Mouse (Mus musculus) E14TG2a.4 (cell line): ENCODE results near the gene Cacna1a.

Experiments used
- H3K27me3 ChIP-seq: 2 replicates; pipeline ENCODE4 v1.6.1; 2014; ENCODE audit warnings: low read length, control low read depth; ENCODE audit not compliant: insufficient read depth
- H3K36me3 ChIP-seq: 2 replicates; pipeline ENCODE4 v1.6.1; 2014; ENCODE audit warnings: low read length, control low read depth; ENCODE audit not compliant: insufficient read depth
- H3K4me1 ChIP-seq: replicated peaks from 2 replicates; pipeline ENCODE4 v1.6.1; 2014; ENCODE audit warnings: low read depth, low read length, control low read depth
- H3K4me3 ChIP-seq: replicated peaks from 2 replicates; pipeline ENCODE4 v1.5.1; 2014; ENCODE audit warnings: mild to moderate bottlenecking, low read length
- H3K9me3 ChIP-seq: 2 replicates; pipeline ENCODE4 v1.6.1; 2014; ENCODE audit warnings: low read length, control low read depth
- CTCF ChIP-seq: conservative IDR thresholded peaks from 2 replicates; pipeline ENCODE4 v1.5.1; 2014; ENCODE audit warnings: low read length
- NANOG ChIP-seq: IDR thresholded peaks from 2 replicates; pipeline ENCODE4 v1.6.1; 2014; ENCODE audit warnings: borderline replicate concordance, low read length, mixed read lengths
- POU5F1 ChIP-seq: IDR thresholded peaks from 2 replicates; pipeline ENCODE4 v1.6.1; 2014; ENCODE audit warnings: low read length, borderline replicate concordance

Cacna1a gene

DNA sequence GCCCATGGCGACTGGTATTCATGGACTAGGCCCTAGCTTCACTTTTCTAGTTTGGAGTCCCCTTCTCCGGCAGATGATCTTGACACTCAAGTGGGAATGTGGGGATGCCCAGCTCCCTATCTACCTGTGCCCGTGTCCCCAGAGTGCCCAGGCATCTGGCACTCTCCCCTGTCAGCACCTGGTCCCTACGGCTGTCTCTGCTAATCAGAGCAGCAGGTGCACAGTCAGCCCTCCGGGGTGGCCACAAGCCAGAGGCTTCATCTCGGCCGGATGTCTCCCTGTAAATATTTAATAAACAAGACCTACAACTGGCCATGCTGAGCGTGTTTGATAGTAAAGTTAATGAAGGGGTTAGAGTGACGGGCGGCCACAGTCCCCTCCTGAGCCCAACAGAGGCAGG lies 47.1 kb downstream of the Cacna1a start:
- Histone ChIP-seq H3K36me3 (peaks cover 24% of the 10 kb centered on the region), H3K9me3 (no peaks in the 10 kb centered on the region), H3K4me1 (peaks cover 16% of the 10 kb centered on the region), H3K4me3 (no peak overlapping the region), H3K27me3 (no peaks in the 10 kb centered on the region)
- TF ChIP-seq CTCF (no peak), POU5F1 (no peak), NANOG (no peak)

DNA sequence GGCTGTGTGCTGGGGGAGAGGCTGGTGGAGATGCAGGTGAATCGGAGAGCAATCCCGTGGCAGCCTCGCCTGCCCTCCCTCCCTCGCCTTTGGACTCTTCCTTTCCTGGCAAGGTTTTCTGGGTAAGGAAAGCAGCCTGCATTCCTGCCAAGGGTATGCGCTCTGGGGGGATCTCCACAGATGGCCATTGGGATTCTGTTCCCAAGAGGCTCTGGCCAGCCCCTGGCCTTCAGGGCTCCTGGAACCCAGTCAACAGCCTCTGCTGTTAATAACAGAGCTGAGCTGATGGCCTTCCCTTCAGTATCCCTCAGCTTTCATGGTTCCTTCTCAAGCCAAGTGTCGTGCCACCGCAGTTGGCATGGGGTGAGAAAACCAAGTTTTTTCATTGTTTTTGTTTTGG lies 51.6 kb downstream of the Cacna1a start:
- no peaks in the 10 kb centered on the region for H3K9me3 ChIP-seq
- peaks cover 15% of the 10 kb centered on the region for H3K36me3 ChIP-seq
- no peak overlapping the region for H3K4me3 ChIP-seq
- no peaks in the 10 kb centered on the region for H3K27me3 ChIP-seq
- H3K4me1 ChIP-seq, result peaks cover 8% of the 10 kb centered on the region
- TF ChIP-seq CTCF, result no peak
- TF ChIP-seq POU5F1, result no peak
- no peak for TF ChIP-seq NANOG

DNA sequence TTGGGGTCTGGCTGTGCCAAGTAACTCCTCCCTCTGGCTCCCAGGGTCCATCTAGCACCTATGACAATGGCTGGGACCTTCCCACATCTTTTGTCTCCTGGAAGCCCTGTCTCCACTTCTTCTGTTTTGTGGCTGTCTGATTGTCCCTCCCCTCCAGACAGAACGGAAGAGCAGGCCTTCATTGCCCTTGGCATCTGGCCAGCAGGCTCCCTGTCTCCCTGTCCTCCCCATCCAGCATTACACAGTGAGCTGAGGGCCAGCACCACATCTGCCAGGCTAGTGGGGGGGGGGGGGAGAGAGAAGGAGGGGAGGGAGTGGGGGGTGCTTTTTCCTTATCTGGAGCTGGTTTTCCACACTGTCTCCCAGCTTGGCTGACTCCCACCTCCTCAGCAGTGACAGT lies 53.8 kb downstream of the Cacna1a start:
- no peak overlapping the region for H3K4me3 ChIP-seq
- H3K4me1 ChIP-seq, result peaks cover 5% of the 10 kb centered on the region
- H3K27me3 ChIP-seq, result no peaks in the 10 kb centered on the region
- TF ChIP-seq CTCF, result no peak
- TF ChIP-seq POU5F1, result no peak
- no peaks in the 10 kb centered on the region for H3K9me3 ChIP-seq
- H3K36me3 ChIP-seq, result peaks cover 35% of the 10 kb centered on the region

DNA sequence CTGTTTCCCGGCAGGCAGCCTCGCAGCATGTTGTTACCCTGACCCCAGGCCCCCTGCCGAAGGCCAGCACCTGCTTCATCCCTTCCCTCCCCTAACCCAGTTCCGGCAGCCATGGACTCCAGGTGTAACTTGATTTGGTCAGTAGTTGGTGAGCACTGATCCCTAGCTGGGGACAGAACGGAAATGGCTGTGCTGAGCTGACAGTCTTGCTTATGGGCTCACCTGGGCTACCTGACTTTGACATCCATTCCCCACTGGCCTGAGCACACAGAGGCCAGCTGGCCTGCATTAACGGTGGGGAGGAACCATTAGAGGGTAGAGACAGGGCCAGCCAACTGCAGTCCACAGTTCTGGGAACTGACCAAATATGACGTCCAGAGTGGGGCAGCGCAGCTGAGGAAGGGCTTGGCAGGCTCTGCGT lies 58.3 kb downstream of the Cacna1a start:
- no peak overlapping the region for H3K4me3 ChIP-seq

DNA sequence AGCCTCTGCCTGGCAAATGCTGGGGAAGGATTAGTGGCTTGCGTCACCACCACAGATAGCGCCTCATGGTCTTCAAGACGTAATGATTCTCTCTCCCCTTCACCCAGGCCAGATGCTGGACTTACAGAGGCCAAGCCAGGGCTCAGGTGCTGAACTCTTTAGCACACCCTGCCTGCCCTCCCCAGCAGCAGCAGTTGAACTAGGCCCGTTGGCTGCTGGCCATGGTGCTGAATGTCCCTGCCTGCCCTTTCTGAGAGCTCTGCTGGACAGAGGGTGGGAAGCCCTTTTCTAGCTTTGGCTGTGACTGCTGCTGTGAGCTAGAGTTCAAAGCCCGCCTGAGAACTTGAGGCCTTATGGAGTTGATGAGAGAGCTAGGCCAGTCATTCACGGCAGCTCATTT lies 66.3 kb downstream of the Cacna1a start:
- H3K4me1 ChIP-seq, result peaks cover 12% of the 10 kb centered on the region
- no peaks in the 10 kb centered on the region for H3K9me3 ChIP-seq
- no peak overlapping the region for H3K4me3 ChIP-seq
- H3K36me3 ChIP-seq, result peaks cover 22% of the 10 kb centered on the region
- no peak for TF ChIP-seq CTCF
- no peaks in the 10 kb centered on the region for H3K27me3 ChIP-seq

More for the DNA sequence above, 58.3 kb downstream of the Cacna1a start:
- Histone ChIP-seq H3K27me3 (no peaks in the 10 kb centered on the region), H3K36me3 (peaks cover 58% of the 10 kb centered on the region), H3K9me3 (no peaks in the 10 kb centered on the region), H3K4me1 (peaks cover 8% of the 10 kb centered on the region)
- TF ChIP-seq CTCF, result no peak
- no peak for TF ChIP-seq NANOG
- TF ChIP-seq POU5F1, result no peak

DNA sequence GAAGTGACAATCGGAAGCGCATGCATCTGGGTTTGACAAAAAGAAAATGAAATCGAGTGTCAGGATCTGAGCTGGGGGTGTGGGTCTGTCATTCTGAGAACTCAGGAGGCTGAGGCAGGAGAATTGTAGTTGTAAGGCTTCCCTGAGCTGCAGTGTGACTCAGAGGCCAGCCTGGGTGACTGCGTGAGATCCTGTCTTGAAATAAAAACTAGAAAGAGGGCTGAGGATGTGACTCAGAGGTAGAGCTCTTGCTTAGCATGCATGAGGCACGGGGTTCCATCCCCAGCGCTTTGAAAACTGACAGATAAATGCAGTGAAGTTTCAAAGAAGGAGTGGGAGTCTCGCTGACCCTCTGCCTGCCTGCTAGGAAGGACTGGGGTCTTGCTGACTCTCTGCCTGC lies 70.6 kb downstream of the Cacna1a start:
- Histone ChIP-seq H3K4me1 (peaks cover 24% of the 10 kb centered on the region), H3K4me3 (no peak overlapping the region), H3K9me3 (peaks cover 28% of the 10 kb centered on the region), H3K36me3 (peaks cover 44% of the 10 kb centered on the region), H3K27me3 (no peaks in the 10 kb centered on the region)
- TF ChIP-seq CTCF (no peak), NANOG (no peak), POU5F1 (no peak)

DNA sequence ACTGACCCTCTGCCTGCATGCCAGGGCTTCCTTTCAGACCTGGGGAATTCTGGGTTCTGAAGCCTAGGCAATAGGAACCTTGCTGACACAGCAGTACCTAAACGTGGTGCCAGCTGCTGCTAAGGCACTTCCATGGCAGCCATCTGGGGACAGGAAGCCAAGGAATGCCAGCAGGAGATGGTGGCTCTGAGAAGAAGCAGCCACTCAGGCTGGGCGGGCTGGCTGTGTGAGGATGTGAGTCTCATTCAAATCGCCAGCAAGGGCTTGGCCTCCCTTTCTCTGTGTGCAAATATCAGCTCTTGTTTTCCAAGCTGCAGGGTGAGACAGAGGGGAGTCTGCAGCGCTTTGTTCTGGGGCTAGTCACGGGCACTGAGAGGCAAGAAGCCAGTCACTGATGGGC lies 71.0 kb downstream of the Cacna1a start:
- Histone ChIP-seq H3K27me3 (no peaks in the 10 kb centered on the region), H3K36me3 (peaks cover 48% of the 10 kb centered on the region), H3K9me3 (peaks cover 31% of the 10 kb centered on the region), H3K4me3 (no peak overlapping the region), H3K4me1 (peaks cover 24% of the 10 kb centered on the region)
- TF ChIP-seq CTCF (no peak), POU5F1 (no peak), NANOG (no peak)

DNA sequence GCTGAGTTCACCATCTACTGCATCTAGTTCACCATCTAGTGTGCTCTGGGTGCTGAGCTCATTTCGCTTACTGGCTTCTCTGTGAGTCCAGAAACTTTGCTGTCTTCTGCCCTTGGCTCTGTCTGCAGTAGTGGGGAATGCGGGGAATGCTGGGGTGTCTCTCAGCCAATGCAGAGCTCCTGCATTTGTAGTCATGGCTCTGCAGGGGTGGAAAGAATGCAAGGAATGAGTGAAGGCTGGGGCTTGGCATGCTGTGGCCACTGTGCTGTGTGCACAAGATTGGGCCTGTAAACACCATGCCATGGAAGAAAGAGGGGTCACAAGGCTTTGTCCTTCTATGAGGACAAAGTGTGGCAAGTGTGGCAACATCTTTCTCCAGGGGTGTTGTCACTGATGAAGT lies 72.5 kb downstream of the Cacna1a start:
- Histone ChIP-seq H3K9me3 (peaks cover 33% of the 10 kb centered on the region), H3K4me3 (no peak overlapping the region), H3K4me1 (peaks cover 24% of the 10 kb centered on the region), H3K36me3 (peaks cover 51% of the 10 kb centered on the region), H3K27me3 (no peaks in the 10 kb centered on the region)
- TF ChIP-seq NANOG (no peak), CTCF (no peak), POU5F1 (no peak)

DNA sequence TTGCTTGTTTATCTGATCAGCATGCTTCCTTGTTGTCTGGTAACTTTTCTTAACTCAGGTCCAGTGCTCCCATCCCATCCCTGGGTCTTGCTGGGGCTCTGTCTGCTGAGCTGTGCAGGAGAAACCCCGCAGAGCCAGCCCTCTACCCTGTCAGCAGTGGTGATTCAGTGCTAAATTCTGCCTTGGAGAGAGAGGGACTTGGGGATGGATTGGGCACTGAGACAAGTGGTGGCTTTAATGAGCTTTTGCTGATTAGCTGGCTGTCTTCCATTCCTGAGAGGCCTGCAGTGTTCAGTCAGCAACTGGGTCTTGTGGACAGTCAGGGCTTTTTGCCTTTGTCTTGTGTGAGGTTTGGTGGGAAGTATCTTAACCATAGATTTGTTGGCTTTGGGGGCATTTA lies 78.7 kb downstream of the Cacna1a start:
- TF ChIP-seq NANOG (no peak), CTCF (no peak), POU5F1 (no peak)
- Histone ChIP-seq H3K4me1 (no peaks in the 10 kb centered on the region), H3K9me3 (peaks cover 20% of the 10 kb centered on the region), H3K27me3 (no peaks in the 10 kb centered on the region; the same call in 1 of the 2 replicates), H3K36me3 (peaks cover 26% of the 10 kb centered on the region), H3K4me3 (no peak overlapping the region)
